Mouse (Mus musculus): ENCODE measurements around the gene Ccr10.
"Not testable (repeated sequence)": the region's sequence is repeated elsewhere in the genome, so short reads cannot be mapped to it uniquely, and the experiment has no call there.

Gene Ccr10

DNA sequence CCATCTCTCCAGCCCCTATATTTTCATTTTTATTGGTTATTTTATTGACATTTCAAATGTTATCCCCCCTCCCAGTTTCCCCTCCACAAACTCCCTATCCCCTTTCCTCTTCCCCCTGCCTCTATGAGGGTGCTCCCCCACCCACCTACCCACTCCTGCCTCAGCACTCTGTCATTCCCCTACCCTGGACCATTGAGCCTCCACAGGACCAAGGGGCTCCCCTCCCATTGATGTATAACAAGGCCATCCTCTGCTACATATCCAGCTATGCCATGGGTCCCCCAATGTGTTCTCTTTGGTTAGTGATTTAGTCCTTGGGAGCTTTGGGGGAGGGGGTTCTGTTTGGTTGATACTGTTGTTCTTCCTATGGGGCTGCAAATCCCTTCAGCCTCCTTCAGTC lies 20.6 kb downstream of the Ccr10 start:
- DNase-seq (ENCODE audit: low spot score), result no peak

DNA sequence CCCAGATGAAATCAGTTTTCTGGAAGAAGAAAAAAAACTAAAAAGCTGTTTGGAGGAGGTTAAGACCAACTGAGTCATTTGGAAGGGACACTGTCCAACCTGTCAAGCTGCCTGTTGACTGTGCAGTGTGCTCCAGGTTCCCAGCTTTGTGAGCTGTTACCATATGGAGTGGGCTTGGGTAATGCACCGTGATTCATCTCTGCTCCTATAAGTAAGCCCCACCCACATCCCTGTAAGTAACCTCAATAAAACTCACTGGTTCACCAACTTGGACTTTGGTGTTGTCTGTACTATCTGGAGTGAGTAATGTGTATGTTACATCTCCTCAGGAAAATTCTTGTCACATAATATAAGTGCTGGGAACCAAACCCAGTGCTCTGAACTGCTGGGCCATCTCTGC lies 22.4 kb downstream of the Ccr10 start:
- no peak for DNase-seq (ENCODE audit: low spot score)

DNA sequence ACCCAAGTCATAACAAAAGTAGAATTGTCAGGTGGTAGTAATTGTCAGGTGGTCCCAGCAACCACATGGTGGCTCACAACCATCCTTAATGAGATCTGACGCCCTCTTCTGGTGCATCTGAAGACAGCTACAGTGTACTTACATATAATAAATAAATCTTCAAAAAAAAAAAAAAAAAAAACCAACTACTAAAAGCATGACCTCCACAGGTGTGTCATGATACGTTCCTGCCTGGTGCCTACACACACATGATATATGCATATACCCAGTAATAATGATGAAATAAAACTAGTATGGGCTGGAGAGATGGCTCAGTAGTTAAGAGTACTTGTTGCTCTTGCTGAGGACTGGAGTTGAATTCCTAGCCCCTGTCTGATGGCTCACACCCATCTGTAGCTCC lies 24.2 kb downstream of the Ccr10 start:
- DNase-seq (ENCODE audit: low spot score), result no peak

DNA sequence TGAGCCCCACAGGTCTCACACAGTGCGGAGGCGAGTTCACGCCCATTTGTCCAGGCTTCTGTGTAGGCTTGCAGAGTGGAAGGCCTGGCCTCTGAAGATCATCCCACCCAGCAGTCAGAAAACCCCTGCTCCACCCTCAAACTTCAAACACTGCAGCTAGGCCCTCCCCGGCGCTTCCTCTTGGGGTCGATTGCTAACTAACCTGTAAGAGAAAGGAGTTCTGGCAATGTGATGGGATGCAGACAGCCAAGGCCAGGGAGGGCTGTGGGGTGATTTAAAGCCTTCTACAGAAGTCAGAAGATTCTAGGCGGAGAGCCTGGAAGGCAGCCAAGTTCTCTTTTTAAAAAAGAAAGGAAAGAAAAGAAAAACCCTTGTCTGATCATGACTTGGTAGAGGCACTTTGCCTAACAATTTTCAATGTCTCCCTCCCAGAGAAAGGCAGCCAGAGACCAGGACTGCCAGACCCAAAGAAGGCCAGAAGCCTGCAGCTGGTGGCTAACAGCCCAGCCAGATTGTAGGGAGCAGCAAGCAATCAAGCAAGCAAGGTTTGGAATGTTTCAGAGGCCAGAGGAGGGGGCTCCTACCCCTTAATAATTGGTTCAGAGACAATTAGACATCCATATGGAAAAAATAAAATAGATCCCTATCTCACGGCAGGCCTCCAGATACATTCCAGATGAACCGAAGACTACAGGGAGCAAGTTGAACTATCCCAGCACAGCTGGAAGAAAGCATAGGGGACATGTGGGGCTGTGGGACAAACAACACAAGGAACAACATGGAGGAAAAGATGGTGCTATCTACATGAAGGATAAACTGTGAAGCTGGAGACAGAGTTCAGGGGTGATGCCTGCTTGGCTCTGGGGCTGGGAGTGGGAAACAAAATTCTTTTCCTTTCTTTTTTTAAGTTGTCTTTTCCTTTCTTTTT lies 25.8 kb downstream of the Ccr10 start:
- peak; percentile 29 for DNase-seq (ENCODE audit: low spot score)

DNA sequence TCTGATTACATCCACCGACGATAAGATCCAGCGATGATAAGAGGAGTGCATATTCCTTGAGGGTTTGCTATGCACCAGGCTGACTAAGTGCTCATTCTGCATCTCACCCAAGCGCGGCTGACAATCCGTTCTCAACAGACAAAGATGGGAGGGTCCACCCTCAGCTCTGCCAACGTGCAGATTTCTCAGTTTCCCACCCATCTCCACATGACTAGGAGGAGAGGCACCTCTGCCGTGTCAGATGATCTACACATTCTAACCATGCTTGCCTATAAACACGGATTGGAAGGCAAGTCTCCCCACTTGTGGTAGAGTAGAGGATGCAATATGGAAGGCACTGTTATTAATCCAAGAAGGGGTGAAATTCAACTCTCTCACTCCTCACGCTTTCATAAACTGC lies 26.5 kb downstream of the Ccr10 start:
- no peak for DNase-seq (ENCODE audit: low spot score)

DNA sequence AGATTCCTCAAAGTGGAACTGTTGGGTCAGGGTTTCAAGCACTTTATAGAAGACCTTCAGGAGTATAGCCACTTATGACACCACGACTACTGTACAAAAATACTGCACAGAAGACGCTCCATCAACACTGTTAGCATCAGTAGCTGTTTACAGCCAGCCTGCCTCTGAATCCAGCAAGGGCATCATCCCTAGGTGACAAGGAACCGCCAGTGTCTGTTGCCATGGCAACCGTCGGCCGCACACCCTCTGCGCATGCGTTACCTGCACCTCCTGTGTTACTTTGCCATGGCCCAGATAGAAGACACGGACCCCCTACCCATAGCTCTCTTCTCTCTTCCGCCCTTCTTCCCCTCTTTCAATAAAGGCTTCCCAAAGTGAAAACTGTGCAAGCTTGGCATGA lies 28.9 kb downstream of the Ccr10 start:
- DNase-seq (ENCODE audit: low spot score), result no peak

DNA sequence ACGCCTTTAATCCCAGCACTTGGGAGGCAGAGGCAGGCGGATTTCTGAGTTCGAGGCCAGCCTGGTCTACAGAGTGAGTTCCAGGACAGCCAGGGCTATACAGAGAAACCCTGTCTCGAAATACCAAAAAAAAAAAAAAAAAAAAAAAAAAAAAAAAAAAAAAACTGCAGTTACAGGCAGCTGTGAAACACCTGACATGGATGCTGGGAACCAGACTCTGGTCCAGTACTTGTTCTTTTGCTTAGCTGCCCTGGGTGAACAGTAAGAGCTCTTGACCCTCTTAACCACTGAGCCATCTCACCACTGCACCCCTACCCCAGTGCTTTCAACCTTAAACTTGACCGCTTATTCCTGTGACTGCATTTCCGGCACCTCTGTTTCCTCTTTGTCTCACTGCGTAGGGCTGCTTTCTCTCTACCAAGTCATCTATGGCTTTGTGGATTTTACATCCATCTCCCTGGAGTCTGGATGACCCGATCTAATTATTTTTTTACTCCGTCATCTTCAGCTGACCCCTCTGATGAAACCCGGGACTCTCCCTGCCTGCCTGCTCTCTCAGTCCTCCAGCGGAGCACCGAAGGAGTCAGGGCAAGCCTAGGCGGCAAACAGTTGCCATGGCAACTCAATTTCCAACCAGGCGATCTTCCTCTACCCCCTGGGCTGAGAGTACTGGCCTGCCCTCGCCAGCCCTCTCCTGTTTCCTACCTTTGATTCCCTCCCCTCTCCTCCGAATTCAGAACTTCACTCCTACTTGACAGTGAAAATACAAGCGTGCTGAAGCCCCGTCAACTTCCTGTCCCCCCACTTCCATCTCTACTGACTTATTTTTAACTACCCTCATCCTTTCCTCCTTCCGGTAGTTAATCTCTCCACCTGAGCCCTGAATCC lies 31.7 kb downstream of the Ccr10 start:
- peak; percentile 39 for DNase-seq (ENCODE audit: low spot score)

DNA sequence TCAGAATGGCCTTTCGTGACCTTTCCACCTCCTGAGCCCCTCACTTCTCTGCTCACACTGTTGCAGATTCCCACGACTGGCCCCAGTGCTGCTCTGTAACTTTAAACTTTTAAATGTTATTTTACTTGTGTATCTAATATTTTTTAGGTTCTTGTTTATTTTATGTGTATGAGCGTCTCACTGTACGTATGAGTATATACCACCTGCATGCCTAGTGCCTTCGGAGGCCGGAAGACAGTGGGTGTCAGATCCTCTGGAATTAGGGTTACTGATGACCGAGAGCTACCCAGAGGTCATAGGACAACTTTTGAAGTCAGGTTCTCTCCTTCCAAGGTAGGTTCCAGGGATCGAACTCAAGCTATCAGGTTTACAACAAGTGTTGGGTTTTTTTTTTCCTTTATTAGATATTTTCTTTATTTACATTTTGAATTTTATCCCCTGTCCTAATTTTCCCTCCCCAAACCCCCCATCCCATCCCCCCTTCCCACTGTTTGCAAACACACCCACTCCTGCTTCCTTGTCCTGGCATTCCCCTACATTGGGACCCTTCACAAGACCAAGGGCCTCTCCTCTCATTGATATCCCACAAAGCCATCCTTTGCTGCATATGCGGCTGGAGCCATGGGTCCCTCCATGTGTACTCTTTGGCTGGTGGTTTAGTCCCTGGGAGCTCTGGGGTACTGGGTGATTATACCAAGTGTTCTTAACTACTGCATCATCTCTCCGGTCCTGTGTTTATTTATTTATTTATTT lies 32.9 kb downstream of the Ccr10 start:
- DNase-seq (ENCODE audit: low spot score), result no peak

DNA sequence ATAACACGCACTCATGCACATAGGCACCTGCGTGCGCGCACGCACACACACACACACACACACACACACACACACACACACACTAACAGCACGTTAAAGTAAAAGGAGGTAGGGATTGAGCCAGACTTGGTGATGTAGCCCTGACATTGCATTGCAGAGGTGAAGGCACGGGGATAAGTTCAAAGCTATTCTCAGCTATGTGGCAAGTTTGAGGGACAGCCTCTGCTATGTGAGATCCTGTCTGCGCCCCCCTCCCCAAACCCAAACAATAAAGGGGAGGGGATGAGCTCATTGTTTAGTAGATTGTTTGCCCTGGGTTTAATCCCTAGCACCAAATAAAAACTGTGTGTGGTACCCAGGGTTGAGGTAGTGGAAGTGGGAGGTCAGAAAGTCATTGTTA lies 34.2 kb downstream of the Ccr10 start:
- no peak for DNase-seq (ENCODE audit: low spot score)

DNA sequence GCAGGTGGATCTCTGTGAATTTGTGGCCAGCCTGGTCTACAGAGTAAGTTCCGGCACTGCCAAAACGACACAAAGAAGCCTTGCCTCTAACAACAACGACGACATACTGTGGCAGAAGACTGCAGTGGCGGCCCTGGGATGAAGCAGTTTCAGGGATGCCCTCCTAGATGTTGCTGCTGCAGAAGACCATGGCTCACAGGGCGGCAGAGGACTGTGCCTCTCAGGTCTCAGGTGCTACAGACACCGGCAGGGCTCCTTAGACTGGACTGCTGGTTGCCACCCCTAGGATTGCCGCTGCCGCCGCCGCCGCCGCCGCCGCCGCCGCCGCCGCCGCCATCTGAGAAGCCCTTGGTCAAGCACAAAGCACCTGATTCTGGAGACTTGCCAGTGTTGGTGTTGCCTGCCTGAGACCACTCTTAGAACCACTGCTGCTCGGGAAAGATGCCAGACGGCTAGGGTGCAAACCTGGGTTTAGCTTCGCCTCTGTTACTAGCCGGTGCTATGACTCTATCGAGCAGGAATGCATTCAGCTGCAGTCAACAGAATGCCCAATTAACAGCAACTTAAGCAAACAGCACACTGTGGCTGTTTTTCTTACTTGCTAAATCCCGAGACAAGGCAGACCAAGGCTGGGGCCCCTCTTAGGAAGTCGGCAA lies 35.0 kb downstream of the Ccr10 start:
- DNase-seq (ENCODE audit: low spot score), result no peak

DNA sequence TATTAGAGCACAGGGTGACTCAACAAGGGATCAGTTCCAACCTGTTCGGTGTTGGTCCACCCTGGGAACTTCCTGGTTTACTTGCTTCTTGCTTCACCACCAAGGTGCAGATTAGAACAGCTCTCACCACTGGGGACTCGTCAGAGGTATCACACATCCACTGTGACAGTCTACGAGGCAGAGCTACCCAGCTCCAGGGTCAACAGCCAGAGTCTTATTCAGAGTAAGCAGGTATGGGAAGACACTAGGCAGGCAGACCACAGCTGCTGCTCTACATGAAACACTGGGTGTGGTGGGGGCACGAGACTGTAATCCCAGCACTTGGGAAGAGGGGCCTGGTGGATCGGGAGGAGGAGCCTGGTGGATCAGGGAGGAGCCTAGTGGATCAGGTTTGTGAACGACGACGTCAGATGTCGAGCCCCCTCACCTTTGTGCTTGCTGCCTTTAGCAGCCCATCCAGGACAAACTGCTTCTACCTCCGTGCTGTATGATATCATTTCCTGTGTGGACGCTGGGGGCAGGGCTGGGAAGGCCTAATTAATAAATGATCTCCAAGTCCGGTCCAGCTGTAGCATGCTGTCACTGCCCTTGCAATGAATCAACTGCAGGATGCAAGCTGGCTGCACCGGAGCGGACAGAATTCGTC lies 36.6 kb downstream of the Ccr10 start:
- no peak for DNase-seq (ENCODE audit: low spot score)

DNA sequence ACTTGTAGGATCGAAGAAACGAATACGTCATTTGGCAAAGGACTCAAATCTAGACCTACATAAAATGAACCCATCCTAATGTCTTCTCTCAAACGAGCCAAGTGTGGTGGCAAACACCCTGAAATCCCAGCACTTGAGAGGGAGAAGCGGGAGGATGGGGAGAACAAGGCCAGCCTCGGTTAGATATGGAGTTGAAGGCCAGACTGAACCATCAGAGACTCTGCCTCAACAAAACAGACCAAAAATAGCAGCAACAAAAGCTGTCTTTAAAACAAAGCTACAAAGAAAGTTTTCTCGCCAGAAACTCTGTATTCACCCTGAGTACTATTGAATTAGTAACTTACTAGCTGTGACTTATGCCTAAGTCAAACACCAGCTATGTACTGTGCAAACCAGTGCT lies 38.2 kb downstream of the Ccr10 start:
- no peak for DNase-seq (ENCODE audit: low spot score)

DNA sequence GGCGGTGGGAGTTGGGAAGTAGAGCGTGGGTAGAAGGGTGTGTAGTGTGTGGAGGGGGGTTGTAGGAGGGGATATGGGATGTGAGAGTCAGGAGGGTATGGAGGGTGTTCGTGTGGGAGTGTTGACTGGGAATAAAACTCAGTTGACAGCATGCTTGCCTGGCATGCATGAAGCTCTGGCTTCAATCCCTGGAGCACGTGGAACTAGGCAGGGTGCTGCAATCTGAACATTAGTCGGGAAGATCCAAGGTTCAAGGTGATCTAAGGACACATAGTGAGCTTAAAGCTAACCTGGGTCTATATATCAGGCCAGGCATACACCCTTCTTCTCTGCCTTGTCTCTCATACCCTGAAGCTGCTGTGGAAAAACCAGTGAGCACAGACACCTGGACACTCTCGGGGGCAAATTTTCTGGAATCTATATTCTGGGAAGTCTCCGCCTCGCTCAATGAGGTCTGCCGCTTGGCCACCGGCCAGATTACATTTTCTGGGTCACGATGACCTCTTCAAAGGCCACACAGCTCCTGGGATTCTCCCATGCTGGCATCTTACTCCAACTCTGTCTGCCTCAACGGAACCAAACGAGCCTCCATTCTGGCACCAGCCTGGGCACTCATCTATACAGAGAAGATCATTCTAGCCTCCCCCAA lies 40.9 kb downstream of the Ccr10 start:
- DNase-seq (ENCODE audit: low spot score), result peak; percentile 75

DNA sequence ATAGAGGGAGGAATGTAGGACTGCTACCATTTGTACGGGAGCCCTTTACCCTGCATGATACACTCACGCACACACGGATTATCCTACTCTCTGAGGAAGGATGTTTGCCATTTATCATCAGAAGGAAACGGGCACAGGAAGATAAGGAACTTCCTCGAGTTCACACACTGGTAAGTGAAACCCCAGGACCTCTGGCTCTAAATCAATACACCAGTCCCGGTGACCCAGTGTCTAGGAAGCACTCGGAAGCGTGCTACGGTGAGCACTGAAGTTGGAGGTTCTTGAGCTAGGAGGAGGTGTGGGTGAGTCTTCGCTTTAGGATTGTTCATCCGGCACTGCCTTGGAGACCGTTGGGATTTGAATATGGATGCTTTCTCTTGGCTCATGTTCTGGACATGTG lies 42.2 kb downstream of the Ccr10 start:
- DNase-seq (ENCODE audit: low spot score), result no peak

DNA sequence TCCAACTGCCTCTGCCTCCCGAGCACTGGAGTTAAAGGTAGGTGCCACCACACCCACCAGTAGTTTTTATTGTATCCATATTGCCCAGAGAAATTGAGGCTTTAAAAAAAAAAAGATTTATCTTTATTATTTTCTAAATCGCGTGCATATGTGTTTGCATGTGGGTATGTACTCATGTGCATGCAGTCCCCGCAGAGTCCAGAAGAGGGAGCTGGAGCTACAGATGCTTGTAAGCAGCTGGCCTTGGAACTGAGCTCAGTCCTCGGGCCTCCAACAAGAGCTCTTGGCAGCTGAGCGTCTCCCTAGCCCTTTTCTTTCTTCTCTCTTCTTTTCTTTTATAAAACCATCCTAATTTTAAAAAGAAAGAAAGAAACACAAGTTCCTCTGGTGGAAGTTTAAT lies 43.5 kb downstream of the Ccr10 start:
- DNase-seq (ENCODE audit: low spot score), result no peak

DNA sequence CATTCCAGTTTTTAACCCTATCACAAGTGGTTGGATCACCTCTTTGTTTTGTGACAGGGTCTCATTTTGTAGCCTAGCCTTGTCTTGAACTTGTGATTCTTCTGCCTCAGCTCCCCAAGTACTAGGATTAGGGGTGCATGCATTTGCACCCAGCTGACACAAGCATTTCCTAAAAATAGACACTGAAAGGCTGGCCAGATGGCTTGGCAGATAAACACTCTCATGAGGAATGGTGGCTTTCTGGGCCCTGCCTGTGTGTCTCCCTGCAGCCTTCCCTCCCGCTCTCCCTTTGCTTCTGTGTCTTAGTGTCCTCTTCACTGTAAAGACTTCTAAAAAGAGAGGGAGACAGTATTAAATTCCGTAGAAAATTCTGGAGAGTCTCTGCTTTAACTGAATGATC lies 44.1 kb downstream of the Ccr10 start:
- no peak for DNase-seq (ENCODE audit: low spot score)

DNA sequence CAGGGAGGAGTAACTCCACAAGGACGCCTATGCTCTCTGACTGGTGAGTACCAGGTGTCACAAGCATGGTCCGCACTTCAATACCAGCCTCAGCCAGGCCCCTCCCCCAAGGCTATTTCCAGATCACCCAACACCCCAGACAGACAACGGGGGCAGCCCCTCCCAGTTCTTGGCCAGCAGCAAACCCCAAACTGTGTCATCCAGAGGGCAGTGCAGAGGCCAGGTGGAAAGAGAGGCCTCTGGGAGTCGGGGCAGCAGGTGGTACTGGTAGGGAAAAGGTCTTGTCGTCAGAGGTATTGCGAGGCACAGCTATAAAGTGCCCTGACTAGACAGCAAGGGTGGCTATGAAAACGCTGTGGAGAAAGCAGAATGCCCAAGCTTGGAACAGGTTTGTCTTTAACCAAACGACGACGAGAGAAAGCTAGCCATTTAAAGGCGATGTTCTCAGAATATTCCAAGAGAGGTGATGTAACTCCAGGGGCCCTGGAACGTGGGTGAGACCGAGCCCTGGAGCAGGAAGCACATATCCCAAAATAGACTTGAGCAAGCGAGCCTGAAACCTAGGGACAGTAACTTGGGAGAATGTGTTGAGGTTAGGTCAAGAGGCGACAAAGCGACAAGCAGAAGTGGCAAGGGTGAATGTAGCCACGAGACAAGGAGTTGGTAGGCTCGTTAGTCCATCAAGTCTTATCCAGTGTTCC lies 45.0 kb downstream of the Ccr10 start:
- DNase-seq (ENCODE audit: low spot score), result no peak

DNA sequence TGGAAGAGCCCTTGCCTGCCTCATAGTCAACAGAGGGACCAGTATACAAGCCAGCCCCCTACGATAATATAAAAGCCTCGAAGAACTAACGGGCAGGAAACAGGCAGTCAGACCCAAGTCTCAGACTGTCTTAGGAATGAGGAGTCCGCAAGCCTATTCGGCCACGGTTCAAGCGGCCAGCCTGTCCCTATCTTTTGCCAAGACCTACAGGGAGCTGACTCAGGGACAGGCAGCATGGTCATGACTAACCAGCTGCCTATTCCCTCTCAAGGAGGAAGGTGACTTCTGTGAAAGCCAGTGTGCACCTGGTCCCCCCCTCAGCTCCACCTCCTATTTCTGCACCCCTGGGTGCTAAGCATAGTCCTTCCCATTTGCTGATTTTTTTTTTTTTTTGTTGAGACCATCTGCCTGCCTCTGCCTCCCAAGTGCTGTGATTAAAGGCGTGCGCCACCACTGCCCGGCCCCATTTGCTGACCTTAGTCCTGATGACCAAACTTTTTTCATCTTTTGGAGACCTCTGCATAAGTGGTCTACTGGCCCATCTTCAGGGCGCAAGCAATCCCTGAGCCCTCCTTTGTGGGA lies 46.2 kb downstream of the Ccr10 start:
- no peak for DNase-seq (ENCODE audit: low spot score)

DNA sequence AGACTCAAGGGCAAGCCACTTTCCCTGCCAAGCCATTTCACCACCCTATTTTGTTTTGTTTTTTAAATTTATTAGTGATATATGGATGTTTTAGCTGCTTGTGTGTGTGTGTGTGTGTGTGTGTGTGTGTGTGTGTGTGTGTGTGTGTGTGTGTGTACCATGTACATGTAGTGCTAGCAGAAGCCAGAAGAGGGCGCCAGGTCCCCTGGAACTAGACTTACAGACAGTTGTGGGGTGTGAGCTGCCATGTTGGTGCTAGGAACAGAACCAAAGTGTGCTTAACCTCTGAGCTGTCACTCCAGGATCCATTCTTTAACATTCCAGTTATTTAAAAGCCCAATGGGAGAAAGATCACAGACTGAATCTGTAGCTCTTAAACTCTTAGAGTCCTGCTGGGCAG lies 48.2 kb downstream of the Ccr10 start:
- no peak for DNase-seq (ENCODE audit: low spot score)

DNA sequence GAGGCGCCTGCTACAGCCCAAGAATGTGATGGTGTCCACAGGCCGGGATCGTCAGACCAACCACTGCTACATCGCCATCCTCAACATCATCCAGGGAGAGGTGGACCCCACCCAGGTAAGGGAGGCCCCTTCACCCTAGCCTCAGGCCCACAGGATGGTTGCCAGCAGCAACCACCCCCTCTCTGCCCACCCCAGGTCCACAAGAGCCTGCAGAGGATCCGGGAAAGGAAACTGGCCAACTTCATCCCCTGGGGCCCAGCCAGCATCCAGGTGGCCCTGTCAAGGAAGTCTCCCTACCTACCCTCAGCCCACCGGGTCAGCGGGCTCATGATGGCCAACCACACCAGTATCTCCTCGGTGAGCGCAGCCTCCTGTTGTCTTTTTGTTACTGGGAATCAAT lies 50.2 kb downstream of the Ccr10 start:
- not testable (repeated sequence) for DNase-seq (ENCODE audit: low spot score)
